Mouse (Mus musculus) forebrain, embryonic 15.5 days (tissue): ENCODE results near the gene Cnnm1. TPM values are rescaled to one million over a fixed set of nuclear protein-coding genes. Genes with fewer than 3 reads are reported as not detected.

ENCODE experiments used
- ATAC-seq: fragments of 200-750 bp; cut with Nextera tagmentation; replicated peaks from 2 replicates; pipeline ENCODE4 v1.8.0; 2017; ENCODE audit warnings: mild to moderate bottlenecking, moderate TSS enrichment, moderate library complexity
- H3K27ac ChIP-seq: fragments of 300-500 bp; sonication (generic); replicated peaks from 2 replicates; pipeline ENCODE4 v1.5.1; 2015; ENCODE audit warnings: mild to moderate bottlenecking, inconsistent platforms
- H3K27me3 ChIP-seq: fragments of 300-500 bp; sonication (generic); 2 replicates; pipeline ENCODE4 v1.6.1; 2015; ENCODE audit warnings: inconsistent platforms
- H3K36me3 ChIP-seq: fragments of 300-500 bp; sonication (generic); 2 replicates; pipeline ENCODE4 v1.6.1; 2015; ENCODE audit warnings: mild to moderate bottlenecking, inconsistent platforms
- H3K4me1 ChIP-seq: fragments of 300-500 bp; sonication (generic); 2 replicates; pipeline ENCODE4 v1.6.1; 2015; ENCODE audit warnings: inconsistent platforms
- H3K4me2 ChIP-seq: fragments of 300-500 bp; sonication (generic); replicated peaks from 2 replicates; pipeline ENCODE4 v1.6.1; 2015; ENCODE audit warnings: mild to moderate bottlenecking, inconsistent platforms
- H3K4me3 ChIP-seq: fragments of 300-500 bp; sonication (generic); 2 replicates; pipeline ENCODE4 v1.5.1; 2015; ENCODE audit warnings: mild to moderate bottlenecking, inconsistent platforms
- H3K9ac ChIP-seq: fragments of 300-500 bp; sonication (generic); replicated peaks from 2 replicates; pipeline ENCODE4 v1.6.1; 2015; ENCODE audit warnings: mild to moderate bottlenecking, inconsistent platforms
- H3K9me3 ChIP-seq: fragments of 300-500 bp; sonication (generic); 2 replicates; pipeline ENCODE4 v1.6.1; 2016; ENCODE audit warnings: inconsistent platforms
- WGBS: fragments of 180-500 bp; shearing (Covaris S2); methylation state at CpG from one replicate; pipeline ENCODE4 v1.1.7; 2015; ENCODE audit warnings: mixed read lengths; 5-methylcytosine and 5-hydroxymethylcytosine counted together
- polyA plus RNA-seq: library from polyadenylated mRNA; unstranded; fragments of >200 nt; fragmentation: Nextera tagmentation; extraction: Ambion mirVana; gene quantifications from 2 replicates; pipeline ENCODE4 v1.2.1, GENCODE M21; 2015

The Cnnm1 gene
- 1.2 and 1.3 TPM in 2 replicates for polyA plus RNA-seq

GRCm38 (mm10) chr19:43440112-43440737 is at the start of gene Cnnm1:
Gene Cnnm1, plus strand, starts transcription at chr19:43440436.
- no peaks in the 10 kb centered on the region for H3K9me3 ChIP-seq
- under 1% methylated on average over 47 of the region's 51 CpGs for WGBS
- H3K27me3 ChIP-seq, result peaks cover 14% of the 10 kb centered on the region; the same call in 1 of the 2 replicates
- no peaks in the 10 kb centered on the region for H3K36me3 ChIP-seq
- H3K4me1 ChIP-seq, result peaks cover 19% of the 10 kb centered on the region
- H3K4me2 ChIP-seq, result peak within 1 kb of the TSS; percentile 98
- peak within 1 kb of the TSS; percentile 67 for H3K4me3 ChIP-seq
- H3K9ac ChIP-seq, result peak within 1 kb of the TSS; percentile 70
- peak within 1 kb of the TSS; percentile 76 for H3K27ac ChIP-seq
- ATAC-seq, result peak; percentile 90

- no peak for ATAC-seq
- no peaks in the 10 kb centered on the region for H3K36me3 ChIP-seq
- 4% methylated on average over 4 of the region's 4 CpGs for WGBS
Measured at GRCm38 (mm10) chr19:43396327-43396726, 43.9 kb upstream of the Cnnm1 start.

GRCm38 (mm10) chr19:43407181-43407580 is 33.1 kb upstream of the Cnnm1 start:
- no peak overlapping the region for H3K4me2 ChIP-seq
- no peak overlapping the region for H3K27ac ChIP-seq
- no peak for ATAC-seq
- no peaks in the 10 kb centered on the region for H3K4me1 ChIP-seq
- H3K9ac ChIP-seq, result no peak overlapping the region
- no peak overlapping the region for H3K4me3 ChIP-seq
- H3K9me3 ChIP-seq, result no peaks in the 10 kb centered on the region
- H3K27me3 ChIP-seq, result no peaks in the 10 kb centered on the region
- no peaks in the 10 kb centered on the region for H3K36me3 ChIP-seq
- WGBS, result 40% methylated on average over 1 of the region's 1 CpGs

More at GRCm38 (mm10) chr19:43396327-43396726, 43.9 kb upstream of the Cnnm1 start:
- H3K9ac ChIP-seq, result no peak overlapping the region
- no peak overlapping the region for H3K27ac ChIP-seq
- H3K4me1 ChIP-seq, result no peaks in the 10 kb centered on the region
- H3K4me2 ChIP-seq, result no peak overlapping the region
- no peak overlapping the region for H3K4me3 ChIP-seq
- 0 out of 2 replicates have a peak, but pooled peaks cover 5% of the 10 kb centered on the region for H3K27me3 ChIP-seq
- no peaks in the 10 kb centered on the region for H3K9me3 ChIP-seq

GRCm38 (mm10) chr19:43415565-43415964 is 24.7 kb upstream of the Cnnm1 start:
- no peak for ATAC-seq
- Histone ChIP-seq H3K27ac (no peak overlapping the region), H3K4me3 (no peak overlapping the region), H3K36me3 (no peaks in the 10 kb centered on the region), H3K4me2 (no peak overlapping the region), H3K27me3 (no peaks in the 10 kb centered on the region), H3K4me1 (no peaks in the 10 kb centered on the region), H3K9ac (no peak overlapping the region), H3K9me3 (no peaks in the 10 kb centered on the region)
- WGBS, result 64% methylated on average over 2 of the region's 2 CpGs

GRCm38 (mm10) chr19:43420506-43420905 is 19.7 kb upstream of the Cnnm1 start:
- Histone ChIP-seq H3K27me3 (0 out of 2 replicates have a peak, but pooled peaks cover 3% of the 10 kb centered on the region), H3K9me3 (no peaks in the 10 kb centered on the region), H3K4me2 (no peak overlapping the region), H3K4me3 (no peak overlapping the region), H3K9ac (no peak overlapping the region), H3K36me3 (no peaks in the 10 kb centered on the region), H3K27ac (no peak overlapping the region), H3K4me1 (no peaks in the 10 kb centered on the region)
- 88% methylated on average over 3 of the region's 3 CpGs for WGBS
- no peak for ATAC-seq

- Histone ChIP-seq H3K27me3 (0 out of 2 replicates have a peak, but pooled peaks cover 3% of the 10 kb centered on the region), H3K27ac (no peak overlapping the region), H3K4me2 (no peak overlapping the region), H3K9ac (no peak overlapping the region), H3K4me3 (no peak overlapping the region), H3K4me1 (no peaks in the 10 kb centered on the region), H3K36me3 (no peaks in the 10 kb centered on the region), H3K9me3 (no peaks in the 10 kb centered on the region)
- 79% methylated on average over 2 of the region's 2 CpGs for WGBS
- no peak for ATAC-seq
Measured at GRCm38 (mm10) chr19:43424082-43424481, 16.2 kb upstream of the Cnnm1 start.

GRCm38 (mm10) chr19:43427446-43428224 is 12.6 kb upstream of the Cnnm1 start:
- WGBS, result 90% methylated on average over 24 of the region's 24 CpGs
- no peak for ATAC-seq

GRCm38 (mm10) chr19:43439246-43439645 is 990 bp upstream of the Cnnm1 start:
- Histone ChIP-seq H3K4me2 (no peak overlapping the region), H3K9me3 (no peaks in the 10 kb centered on the region), H3K9ac (no peak overlapping the region), H3K27me3 (peaks cover 14% of the 10 kb centered on the region; the same call in 1 of the 2 replicates), H3K4me3 (no peak overlapping the region), H3K27ac (no peak overlapping the region), H3K36me3 (no peaks in the 10 kb centered on the region), H3K4me1 (peaks cover 18% of the 10 kb centered on the region)
- no peak for ATAC-seq
- WGBS, result 78% methylated on average over 7 of the region's 7 CpGs

More at GRCm38 (mm10) chr19:43427446-43428224, 12.6 kb upstream of the Cnnm1 start:
- Histone ChIP-seq H3K27ac (no peak overlapping the region), H3K9me3 (no peaks in the 10 kb centered on the region), H3K36me3 (no peaks in the 10 kb centered on the region), H3K27me3 (0 out of 2 replicates have a peak, but pooled peaks cover 3% of the 10 kb centered on the region), H3K4me1 (no peaks in the 10 kb centered on the region), H3K9ac (no peak overlapping the region), H3K4me2 (no peak overlapping the region), H3K4me3 (no peak overlapping the region)

- Histone ChIP-seq H3K9ac (peak overlapping the region; percentile 70), H3K27ac (peak overlapping the region; percentile 76), H3K4me2 (peak overlapping the region; percentile 98), H3K4me3 (peak overlapping the region; percentile 67), H3K9me3 (no peaks in the 10 kb centered on the region), H3K36me3 (no peaks in the 10 kb centered on the region), H3K4me1 (peaks cover 24% of the 10 kb centered on the region), H3K27me3 (peaks cover 14% of the 10 kb centered on the region; the same call in 1 of the 2 replicates)
- under 1% methylated on average over 106 of the region's 118 CpGs for WGBS
- ATAC-seq, result peak; percentile 57
Measured at GRCm38 (mm10) chr19:43440768-43441660, 778 bp downstream of the Cnnm1 start.

GRCm38 (mm10) chr19:43441661-43441990 is 1.4 kb downstream of the Cnnm1 start:
- peak overlapping the region; percentile 67 for H3K4me3 ChIP-seq
- 7% methylated on average over 17 of the region's 17 CpGs for WGBS
- H3K9ac ChIP-seq, result peak overlapping the region; percentile 70
- peak overlapping the region; percentile 98 for H3K4me2 ChIP-seq
- no peaks in the 10 kb centered on the region for H3K36me3 ChIP-seq
- peaks cover 24% of the 10 kb centered on the region for H3K4me1 ChIP-seq
- ATAC-seq, result peak; percentile 3; the same call in 1 of the 2 replicates
- H3K27me3 ChIP-seq, result peaks cover 14% of the 10 kb centered on the region; the same call in 1 of the 2 replicates
- no peaks in the 10 kb centered on the region for H3K9me3 ChIP-seq
- no peak overlapping the region for H3K27ac ChIP-seq

- no peaks in the 10 kb centered on the region for H3K36me3 ChIP-seq
- no peak overlapping the region for H3K9ac ChIP-seq
Measured at GRCm38 (mm10) chr19:43442269-43442668, 2.0 kb downstream of the Cnnm1 start.

More at GRCm38 (mm10) chr19:43442269-43442668, 2.0 kb downstream of the Cnnm1 start:
- Histone ChIP-seq H3K9me3 (no peaks in the 10 kb centered on the region), H3K4me1 (peaks cover 24% of the 10 kb centered on the region), H3K27ac (no peak overlapping the region), H3K4me3 (peak overlapping the region; percentile 67; the same call in 1 of the 2 replicates), H3K27me3 (peaks cover 14% of the 10 kb centered on the region; the same call in 1 of the 2 replicates), H3K4me2 (peak overlapping the region; percentile 98)
- 54% methylated on average over 6 of the region's 6 CpGs for WGBS
- no peak for ATAC-seq
